ENCODE assay signal across 27 mouse cellular contexts in genomic region chr12:106828542-106828941, GRCm38 (mm10).
DNase-seq lines count a peak whose midpoint lies in the region; ATAC-seq lines count a peak whose summit lies in the region.
"Had no signal": no experiment of that assay in that cellular context is flagged by ENCODE, and none has a peak within 500 bp of the region (broad histone marks: within the 10 kb centered on the region; RNA-seq: fewer than 3 reads in every experiment).

No protein-coding gene starts in this region.

- no peak overlapping the region for H3K9ac ChIP-seq in kidney, embryonic 15.5 days
- H3K9ac ChIP-seq in embryonic facial prominence, embryonic 14.5 days (ENCODE audit: low read depth, low read length): no peak overlapping the region
- H3K9ac ChIP-seq in midbrain, embryonic 14.5 days (replicated peaks; ENCODE audit: low read length): no peak overlapping the region
- H3K9ac ChIP-seq in hindbrain, embryonic 12.5 days: no peak overlapping the region
- H3K9ac ChIP-seq: forebrain, embryonic 13.5 days; neural tube, embryonic 12.5 days had no signal

- H3K27ac ChIP-seq in kidney, embryonic 15.5 days: no peak overlapping the region
- peak overlapping the region; percentile 71 for H3K27ac ChIP-seq in embryonic facial prominence, embryonic 10.5 days (replicated peaks)
- H3K27ac ChIP-seq in embryonic facial prominence, embryonic 14.5 days (replicated peaks; ENCODE audit: low read depth, low read length): peak overlapping the region; percentile 44; the same call in 1 of the 2 replicates
- H3K27ac ChIP-seq in midbrain, embryonic 14.5 days (replicated peaks; ENCODE audit: low read depth, low read length): no peak overlapping the region
- no peak overlapping the region for H3K27ac ChIP-seq in hindbrain, embryonic 12.5 days
- H3K27ac ChIP-seq: forebrain, embryonic 13.5 days; hindbrain, postnatal 0 days; neural tube, embryonic 12.5 days had no signal

- no peak for DNase-seq in kidney, postnatal 4 days
- no peak for DNase-seq in embryonic facial prominence, embryonic 10.5 days (ENCODE audit: low spot score)
- peak; percentile 58 for DNase-seq in embryonic facial prominence, embryonic 14.5 days (ENCODE audit: low spot score)
- DNase-seq in midbrain, embryonic 14.5 days: peak; percentile 39
- no peak for DNase-seq in cerebellum, adult 9-11 months
- DNase-seq: adrenal gland, adult 8-10 months; B cell, adult 2 months; cerebellum, adult 18-20 months; cerebellum, postnatal 25 days; gastrocnemius, postnatal 10 days; heart, adult 11 months; kidney, adult 9 months; kidney, postnatal 36 days; lung, postnatal 4 days; right cerebral cortex, adult 18-20 months; right cerebral cortex, postnatal 4 days; thymus, postnatal 36 days had no signal

- WGBS in kidney, embryonic 15.5 days: 19% methylated on average over 3 of the region's 3 CpGs
- WGBS in embryonic facial prominence, embryonic 10.5 days: 8% methylated on average over 3 of the region's 3 CpGs
- 25% methylated on average over 3 of the region's 3 CpGs for WGBS in embryonic facial prominence, embryonic 14.5 days
- 11% methylated on average over 3 of the region's 3 CpGs for WGBS in midbrain, embryonic 14.5 days
- 49% methylated on average over 3 of the region's 3 CpGs for WGBS in hindbrain, embryonic 12.5 days

- H3K9me3 ChIP-seq in kidney, embryonic 15.5 days (replicated peaks): no peaks in the 10 kb centered on the region
- H3K9me3 ChIP-seq in embryonic facial prominence, embryonic 10.5 days: no peaks in the 10 kb centered on the region
- H3K9me3 ChIP-seq in embryonic facial prominence, embryonic 14.5 days (ENCODE audit: control insufficient read depth, low read length): no peaks in the 10 kb centered on the region
- H3K9me3 ChIP-seq in midbrain, embryonic 14.5 days (ENCODE audit: control insufficient read depth, low read length): no peaks in the 10 kb centered on the region
- H3K9me3 ChIP-seq in hindbrain, embryonic 12.5 days (replicated peaks): no peaks in the 10 kb centered on the region
- H3K9me3 ChIP-seq: forebrain, embryonic 13.5 days; neural tube, embryonic 12.5 days had no signal

- no peak overlapping the region for H3K4me3 ChIP-seq in kidney, embryonic 15.5 days (replicated peaks)
- peak overlapping the region; percentile 13; the same call in 1 of the 2 replicates for H3K4me3 ChIP-seq in embryonic facial prominence, embryonic 10.5 days
- no peak overlapping the region for H3K4me3 ChIP-seq in embryonic facial prominence, embryonic 14.5 days (ENCODE audit: low read depth, low read length)
- H3K4me3 ChIP-seq in midbrain, embryonic 14.5 days (replicated peaks; ENCODE audit: low read depth, low read length): no peak overlapping the region
- H3K4me3 ChIP-seq in hindbrain, embryonic 12.5 days: no peak overlapping the region
- H3K4me3 ChIP-seq: erythroblast, embryonic 14.5 days; forebrain, embryonic 13.5 days; neural tube, embryonic 12.5 days had no signal

- no peaks in the 10 kb centered on the region for H3K27me3 ChIP-seq in kidney, embryonic 15.5 days
- peaks cover 30% of the 10 kb centered on the region for H3K27me3 ChIP-seq in embryonic facial prominence, embryonic 10.5 days (replicated peaks; ENCODE audit: low read depth, poor library complexity, severe bottlenecking)
- H3K27me3 ChIP-seq in embryonic facial prominence, embryonic 14.5 days (replicated peaks; ENCODE audit: control insufficient read depth, insufficient read depth, low read length): no peaks in the 10 kb centered on the region
- no peaks in the 10 kb centered on the region for H3K27me3 ChIP-seq in midbrain, embryonic 14.5 days (ENCODE audit: control insufficient read depth, insufficient read depth, low read length)
- no peaks in the 10 kb centered on the region for H3K27me3 ChIP-seq in hindbrain, embryonic 12.5 days
- H3K27me3 ChIP-seq: CH12.LX; forebrain, embryonic 13.5 days; neural tube, embryonic 12.5 days had no signal

- 0 out of 2 replicates have a peak overlapping the region, but pooled peaks have one; percentile 5 for H3K4me2 ChIP-seq in kidney, embryonic 15.5 days
- H3K4me2 ChIP-seq in embryonic facial prominence, embryonic 14.5 days (ENCODE audit: low read depth, low read length): no peak overlapping the region; the same call in 1 of the 2 replicates
- H3K4me2 ChIP-seq in midbrain, embryonic 14.5 days (ENCODE audit: low read length): no peak overlapping the region
- H3K4me2 ChIP-seq in hindbrain, embryonic 12.5 days (replicated peaks): no peak overlapping the region
- H3K4me2 ChIP-seq: forebrain, embryonic 13.5 days; neural tube, embryonic 12.5 days had no signal

- no peak for ATAC-seq in kidney, embryonic 15.5 days (replicated peaks; ENCODE audit: low FRiP score)
- ATAC-seq in embryonic facial prominence, embryonic 14.5 days (ENCODE audit: low read depth): peak; percentile 64
- ATAC-seq in midbrain, embryonic 14.5 days (ENCODE audit: low FRiP score, low TSS enrichment): no peak
- no peak for ATAC-seq in hindbrain, embryonic 12.5 days (ENCODE audit: low FRiP score)
- ATAC-seq: activated CD4-positive, CD25-positive, alpha-beta regulatory T cell, adult 4 months; forebrain, embryonic 13.5 days; hindbrain, postnatal 0 days; intestine, embryonic 16.5 days had no signal

- no peaks in the 10 kb centered on the region for H3K36me3 ChIP-seq in kidney, embryonic 15.5 days
- no peaks in the 10 kb centered on the region for H3K36me3 ChIP-seq in embryonic facial prominence, embryonic 10.5 days (replicated peaks)
- no peaks in the 10 kb centered on the region for H3K36me3 ChIP-seq in embryonic facial prominence, embryonic 14.5 days (ENCODE audit: control insufficient read depth, insufficient read depth, low read length)
- no peaks in the 10 kb centered on the region for H3K36me3 ChIP-seq in midbrain, embryonic 14.5 days (ENCODE audit: control insufficient read depth, insufficient read depth, low read length)
- H3K36me3 ChIP-seq in hindbrain, embryonic 12.5 days: no peaks in the 10 kb centered on the region
- H3K36me3 ChIP-seq: G1E; neural tube, embryonic 12.5 days had no signal

- H3K4me1 ChIP-seq in kidney, embryonic 15.5 days: peaks cover 15% of the 10 kb centered on the region
- H3K4me1 ChIP-seq in embryonic facial prominence, embryonic 10.5 days: peaks cover 46% of the 10 kb centered on the region
- H3K4me1 ChIP-seq in embryonic facial prominence, embryonic 14.5 days (ENCODE audit: control insufficient read depth, insufficient read depth, low read length): peaks cover 10% of the 10 kb centered on the region
- H3K4me1 ChIP-seq in midbrain, embryonic 14.5 days (ENCODE audit: control insufficient read depth, insufficient read depth, low read length): peaks cover 14% of the 10 kb centered on the region
- peaks cover 19% of the 10 kb centered on the region for H3K4me1 ChIP-seq in hindbrain, embryonic 12.5 days
- H3K4me1 ChIP-seq: neural tube, embryonic 12.5 days had no signal

Comparison
In these comparisons a context has a peak if more than half of its experiments do, and no peak if none do; other contexts are left out.
1. DNase-seq: peak in embryonic facial prominence, embryonic 14.5 days (single experiment) and midbrain, embryonic 14.5 days (single experiment); none in kidney, postnatal 4 days (0 of 2), embryonic facial prominence, embryonic 10.5 days (single experiment) and cerebellum, adult 9-11 months (single experiment).
2. H3K27ac ChIP-seq: peak in embryonic facial prominence, embryonic 10.5 days (single experiment) and embryonic facial prominence, embryonic 14.5 days (single experiment); none in kidney, embryonic 15.5 days (single experiment), midbrain, embryonic 14.5 days (single experiment) and hindbrain, embryonic 12.5 days (single experiment).